Mouse (Mus musculus) ZHBTc4 (cell line): ENCODE measurements around the gene Sec16b.

ENCODE experiments used
- DNase-seq: peaks from one replicate; pipeline ENCODE4 v3.0.0-alpha.2; 2011; ENCODE audit warnings: low read depth, low spot score

Sec16b gene

DNA sequence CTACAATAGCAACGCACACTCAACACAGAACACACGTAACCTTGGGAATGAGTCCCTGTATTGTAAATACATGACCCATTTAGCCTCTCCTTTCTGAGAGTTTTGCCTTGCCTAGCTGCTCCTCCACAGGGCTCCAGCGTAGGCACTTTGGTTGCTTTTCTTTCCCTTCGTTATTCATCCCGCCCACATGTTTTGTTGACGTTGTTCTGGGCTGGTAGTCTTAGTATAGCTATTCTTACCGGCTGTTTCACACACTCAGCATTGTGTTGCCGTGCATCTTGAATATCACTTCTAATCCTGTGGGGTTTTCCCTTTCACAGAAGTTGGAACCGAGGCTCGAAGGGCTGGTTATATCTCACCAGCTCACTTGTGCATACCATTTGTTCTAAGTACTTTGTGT, 49.2 kb downstream of the Sec16b start:
- no peak for DNase-seq

DNA sequence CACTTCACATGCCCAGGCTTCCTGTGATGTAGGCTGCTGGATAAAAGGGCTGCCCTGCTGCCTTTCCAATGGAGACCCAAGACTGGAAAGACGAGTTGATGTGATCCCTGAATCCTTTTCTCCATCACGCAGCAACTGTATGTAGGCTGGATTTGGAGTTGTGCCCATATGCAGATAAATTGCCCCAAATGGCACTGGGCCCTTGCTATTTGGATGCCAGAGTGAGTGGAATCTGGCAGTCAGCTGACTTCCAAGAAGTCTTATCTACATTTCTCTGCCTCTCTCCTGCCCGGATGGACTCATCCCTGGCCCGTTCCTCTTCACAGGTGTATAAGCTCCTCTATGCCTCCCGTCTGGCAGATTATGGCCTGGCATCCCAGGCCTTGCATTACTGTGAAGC, 49.9 kb downstream of the Sec16b start:
- DNase-seq: no peak

DNA sequence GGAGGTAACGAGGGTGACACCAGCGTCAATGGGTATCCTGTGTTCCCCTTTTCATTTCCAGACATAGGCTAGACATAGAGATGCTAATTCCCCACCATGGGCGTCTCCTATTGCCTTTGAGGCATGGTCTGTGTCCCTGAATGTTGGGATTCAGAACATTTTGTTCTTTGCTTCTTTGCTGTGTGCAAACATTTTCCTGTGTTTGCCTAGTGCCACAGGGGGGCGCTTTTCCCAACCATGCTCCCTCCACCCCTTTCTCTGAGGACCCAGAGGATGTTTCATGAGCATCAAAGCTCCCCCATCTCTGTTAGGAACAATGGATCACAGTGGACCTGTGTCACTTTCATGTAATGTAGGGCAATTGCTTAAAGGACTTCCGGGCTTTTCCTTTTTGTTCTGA, 51.6 kb downstream of the Sec16b start:
- DNase-seq: peak; percentile 63

DNA sequence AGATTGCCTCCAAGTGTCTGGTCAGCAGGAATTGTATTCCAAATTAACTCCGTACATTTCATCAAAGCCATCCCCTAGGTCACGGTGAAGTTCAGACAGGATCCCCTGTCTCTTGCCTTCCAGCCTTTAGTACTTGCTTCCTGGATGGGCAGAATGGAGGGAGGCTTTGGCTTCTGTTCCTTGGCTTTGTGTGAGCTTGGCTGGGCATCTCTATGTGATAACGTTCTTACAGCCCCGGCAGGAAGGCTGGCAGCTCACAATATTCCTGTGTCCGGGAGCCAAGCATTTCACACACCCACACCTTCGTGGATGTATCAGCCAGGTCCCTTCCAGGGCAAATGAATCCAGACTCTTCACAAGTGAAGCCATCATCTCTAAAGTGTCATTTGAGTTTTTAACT, 53.5 kb downstream of the Sec16b start:
- no peak for DNase-seq

DNA sequence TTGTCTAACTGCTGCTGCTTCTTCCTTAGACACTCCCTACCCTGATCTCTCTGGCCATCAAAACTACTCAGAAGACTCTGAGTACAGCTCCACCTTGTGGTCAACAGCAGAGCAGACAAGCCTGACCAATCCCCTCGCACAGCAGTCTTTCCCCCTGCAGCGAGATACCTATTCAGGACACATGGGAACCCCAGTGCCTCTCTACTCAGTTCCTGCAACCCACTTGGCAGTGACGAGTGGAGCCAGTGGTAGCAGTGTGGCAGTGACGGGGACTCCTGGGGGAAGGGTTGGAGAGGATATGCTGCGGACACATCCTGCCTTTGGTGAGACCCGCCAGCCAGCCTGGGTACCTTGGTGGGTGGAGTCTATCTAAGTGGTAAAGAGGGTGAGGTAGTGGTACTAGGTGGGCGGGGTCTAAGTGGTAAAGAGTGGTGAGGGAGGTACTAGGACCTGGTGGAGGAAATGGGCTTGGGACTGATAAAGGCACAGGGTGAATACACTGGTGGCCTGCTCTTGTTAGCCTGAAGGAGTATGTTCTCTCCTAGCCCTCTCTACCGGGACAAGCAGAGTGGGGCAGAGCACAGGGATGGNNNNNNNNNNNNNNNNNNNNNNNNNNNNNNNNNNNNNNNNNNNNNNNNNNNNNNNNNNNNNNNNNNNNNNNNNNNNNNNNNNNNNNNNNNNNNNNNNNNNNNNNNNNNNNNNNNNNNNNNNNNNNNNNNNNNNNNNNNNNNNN, 54.3 kb downstream of the Sec16b start:
- peak; percentile 88 for DNase-seq

DNA sequence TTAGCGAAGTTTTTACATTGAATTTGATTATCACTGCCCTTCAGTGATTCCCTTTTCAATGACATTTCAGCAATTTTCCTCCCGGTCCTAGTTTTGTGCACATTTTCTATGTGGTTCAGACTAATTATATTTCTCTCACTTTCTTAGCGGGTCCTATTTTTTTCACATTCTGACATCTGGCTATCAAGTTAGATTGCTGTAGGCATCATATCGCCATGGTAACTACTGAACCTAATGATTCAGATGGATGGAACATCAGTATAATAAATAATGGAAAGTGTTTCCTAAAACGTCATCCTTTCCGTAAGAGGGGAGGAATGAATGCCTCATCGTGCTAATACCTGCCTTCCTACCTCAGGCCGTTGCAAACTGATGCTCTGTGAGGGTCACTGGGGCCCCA, 61.3 kb downstream of the Sec16b start:
- no peak for DNase-seq

DNA sequence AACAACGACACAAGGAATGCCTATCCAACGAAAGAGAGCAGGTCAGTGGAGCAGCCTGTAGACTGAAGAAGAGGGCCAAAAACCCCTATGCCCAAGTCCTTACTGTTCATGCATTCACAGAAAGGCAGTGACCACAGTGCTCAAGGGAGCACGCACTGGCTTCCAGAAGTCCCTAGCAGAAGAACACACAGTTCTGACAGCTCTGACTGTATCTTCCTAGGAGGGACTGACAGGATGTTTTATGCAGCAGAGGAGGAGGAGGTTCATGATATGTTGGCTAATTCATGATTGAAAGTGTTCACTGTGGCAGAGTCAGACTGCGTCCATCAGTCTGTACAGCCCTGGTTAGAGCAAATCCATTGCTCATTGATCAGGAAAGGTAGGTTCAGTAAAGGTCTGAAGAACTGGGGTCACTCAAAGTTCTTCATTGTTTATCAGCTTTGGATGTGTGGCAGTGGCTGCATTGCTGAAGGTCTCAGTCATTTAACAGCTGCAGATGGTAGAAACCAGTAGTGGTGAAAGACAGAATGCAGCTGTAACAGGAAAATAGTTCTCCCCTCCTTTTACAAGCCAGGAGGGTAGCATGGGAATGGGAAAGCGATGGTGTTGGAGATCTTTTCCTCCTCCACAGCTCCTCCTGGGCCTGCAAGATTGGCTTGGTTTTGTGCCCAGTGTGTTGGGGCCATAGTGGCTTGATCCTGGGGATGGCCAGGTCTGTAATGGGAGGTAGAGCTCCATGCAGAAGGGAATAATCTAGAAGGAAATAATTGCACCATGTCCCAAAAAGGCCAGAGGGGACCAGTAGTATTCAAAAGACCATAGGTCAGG, 62.9 kb downstream of the Sec16b start:
- no peak for DNase-seq

DNA sequence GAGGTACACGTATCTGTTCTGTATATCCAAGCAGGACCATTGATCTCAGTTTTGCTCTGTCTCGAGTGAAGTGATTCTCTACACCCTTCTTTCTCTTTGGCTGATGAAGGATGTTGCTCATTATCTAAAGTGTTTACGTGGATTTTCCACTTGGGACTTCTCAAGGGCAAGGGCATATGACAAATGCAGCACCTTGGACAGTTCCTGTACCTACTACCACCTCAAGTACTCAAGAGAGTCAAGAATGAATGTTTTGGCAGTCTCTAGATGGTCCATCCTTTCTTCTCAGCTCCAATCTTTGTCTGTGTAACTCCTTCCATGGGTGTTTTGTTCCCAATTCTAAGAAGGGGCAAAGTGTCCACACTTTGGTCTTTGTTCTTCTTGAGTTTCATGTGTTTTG, 68.8 kb downstream of the Sec16b start:
- DNase-seq: peak; percentile 40

DNA sequence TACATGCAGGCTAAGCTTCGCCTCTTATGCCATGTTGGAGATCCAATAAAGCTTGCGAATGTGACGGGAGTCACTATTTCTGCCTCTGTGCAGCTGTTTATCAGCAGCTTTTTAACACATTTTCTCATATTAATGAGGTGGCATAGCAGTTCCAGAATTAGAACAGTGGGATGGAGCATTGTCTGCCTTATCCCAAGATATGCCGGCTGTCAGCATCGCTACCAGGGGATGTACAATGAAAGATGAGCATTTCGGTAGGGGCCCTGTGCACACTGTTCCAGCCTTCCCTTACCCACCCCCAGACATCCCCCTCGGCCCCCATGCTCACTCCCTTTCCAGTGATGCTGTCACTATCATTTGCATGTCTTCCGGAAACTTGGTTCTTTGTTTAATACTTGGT, 71.8 kb downstream of the Sec16b start:
- no peak for DNase-seq

DNA sequence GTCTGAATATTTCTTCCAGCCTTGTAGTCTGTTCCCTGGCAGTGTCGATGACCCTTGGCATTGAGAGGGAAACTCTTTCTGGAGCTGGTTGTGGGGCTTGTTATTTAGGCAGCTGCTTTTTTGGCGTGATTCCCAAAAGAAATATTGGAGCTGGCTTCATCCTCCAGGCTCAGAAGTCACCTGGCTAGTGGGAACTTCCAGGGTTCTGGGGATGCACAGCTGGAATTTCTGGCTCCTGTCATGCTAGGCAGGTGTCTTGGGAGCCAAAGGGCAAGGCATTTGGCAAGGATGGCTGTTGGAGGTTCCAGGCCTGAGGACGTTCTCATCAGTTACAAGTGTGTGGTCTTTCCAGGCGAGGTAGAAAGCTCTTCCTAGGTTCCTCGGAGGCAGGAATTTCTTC, 80.0 kb downstream of the Sec16b start:
- no peak for DNase-seq

DNA sequence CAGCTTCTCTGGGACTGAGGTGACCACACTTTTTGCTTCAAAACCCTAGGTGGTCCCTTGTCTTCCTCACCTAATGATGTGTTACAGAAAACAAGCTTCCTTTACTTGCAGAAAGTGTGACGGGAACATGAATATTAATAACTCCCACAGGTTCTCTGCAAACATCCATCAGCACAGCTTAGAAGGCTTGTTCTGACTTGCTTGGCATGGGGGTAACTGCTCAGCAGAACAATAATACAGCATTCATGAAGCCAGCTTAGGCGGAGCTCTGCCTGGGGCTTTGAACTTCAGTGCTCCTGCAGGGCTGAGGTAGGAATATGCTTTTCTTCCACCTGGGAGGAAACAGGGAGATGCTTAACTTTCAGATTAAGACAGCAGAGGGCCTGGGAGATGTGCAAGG, 85.5 kb downstream of the Sec16b start:
- no peak for DNase-seq

DNA sequence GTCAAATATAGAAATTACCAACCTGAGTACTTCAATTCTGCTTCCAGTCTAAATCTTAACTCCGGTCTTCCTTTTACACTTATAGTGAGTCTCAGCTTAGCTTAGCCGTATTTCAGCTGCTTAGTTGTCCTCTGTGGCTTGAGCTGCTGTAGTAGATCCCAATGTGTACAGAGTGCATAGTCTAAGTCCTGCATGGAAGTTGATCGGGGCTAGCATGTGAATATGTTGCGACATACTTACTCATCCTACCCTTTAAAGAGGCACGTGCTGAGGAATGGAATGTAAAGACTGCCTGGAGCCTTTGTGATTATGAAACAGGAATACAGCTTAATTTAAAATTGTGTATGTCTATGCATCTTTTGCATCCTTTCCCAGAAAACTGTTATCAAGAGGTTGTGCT, 88.0 kb downstream of the Sec16b start:
- DNase-seq: no peak

DNA sequence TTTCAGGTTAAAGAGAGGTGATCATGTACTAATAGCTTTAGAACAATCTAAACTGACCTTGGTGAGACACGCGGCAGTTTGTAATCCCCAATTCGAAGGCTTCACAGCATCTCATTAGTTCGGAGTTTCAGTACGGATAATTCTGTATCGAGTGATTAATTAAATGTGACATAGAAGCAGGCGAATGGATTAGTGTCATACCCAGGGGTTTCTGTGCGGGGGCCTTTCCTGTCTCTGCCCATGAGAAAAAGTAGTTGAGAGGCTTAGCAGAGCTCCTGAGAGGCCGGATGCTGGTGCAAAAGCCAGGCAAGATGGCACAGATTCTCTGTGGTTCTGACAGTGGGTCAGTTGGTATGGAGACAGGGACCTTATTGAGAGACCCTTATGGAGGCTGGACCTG, 88.6 kb downstream of the Sec16b start:
- DNase-seq: no peak

DNA sequence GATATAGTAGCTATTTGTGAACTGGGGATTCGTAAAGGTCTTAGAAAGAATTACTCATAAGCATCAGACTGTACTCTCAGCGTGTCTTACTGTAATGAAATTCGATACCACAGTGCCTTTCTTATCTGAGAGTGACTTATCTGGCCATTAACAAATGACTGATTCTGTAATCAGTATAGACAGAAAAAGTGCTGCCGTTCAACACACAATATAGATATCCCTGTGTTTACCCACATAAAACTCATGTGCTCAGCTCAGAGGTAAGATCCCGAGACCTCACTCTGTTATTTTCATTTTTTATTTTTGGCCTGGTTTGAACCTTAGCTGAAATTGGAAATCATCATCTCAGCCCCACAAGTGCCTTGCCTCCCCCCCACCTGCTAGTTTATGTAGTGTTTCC, 98.0 kb downstream of the Sec16b start:
- DNase-seq: no peak
